Mouse (Mus musculus): ENCODE measurements around the gene Hspa4. TPM values are rescaled to one million over a fixed set of nuclear protein-coding genes. Genes with fewer than 3 reads are reported as not detected.
A peak's percentile ranks its signal among the peaks of the same experiment; 100 is the strongest.
"Not testable (repeated sequence)": the region's sequence is repeated elsewhere in the genome, so short reads cannot be mapped to it uniquely, and the experiment has no call there.

Hspa4 gene
- total and polyA plus RNA-seq, 3 experiments, result 184 to 585 (median 363) TPM

DNA sequence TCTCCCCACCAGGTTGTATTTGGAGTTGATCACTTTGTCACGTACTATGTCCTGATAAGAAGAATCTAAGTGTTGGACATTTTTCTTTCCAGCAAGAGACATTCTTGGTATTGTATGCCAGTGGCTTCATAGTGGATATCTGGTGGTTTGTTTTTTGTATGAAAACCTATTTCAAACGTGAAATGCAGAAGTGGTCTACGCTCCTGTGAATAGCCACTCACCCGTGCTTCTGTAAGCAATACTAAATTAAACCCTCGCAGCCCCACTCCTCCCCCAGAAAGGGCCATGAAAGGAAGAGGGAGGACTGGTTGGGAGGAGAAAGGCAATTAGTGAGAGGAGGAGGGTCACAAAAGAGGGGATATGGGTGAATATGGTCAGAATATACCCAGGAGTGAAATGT, 42.5 kb upstream of the Hspa4 start:
- no peak overlapping the region for H3K9ac ChIP-seq (ENCODE audit: insufficient read depth, low read depth)
- H3K9me3 ChIP-seq (replicated peaks; ENCODE audit: low read length), result no peaks in the 10 kb centered on the region
- H3K4me3 ChIP-seq (replicated peaks in 1 of 3; ENCODE audit: low read depth in 2 of 3, low read length in 2 of 3, poor library complexity in 1 of 3), result no peak overlapping the region
- no peaks in the 10 kb centered on the region for H3K79me2 ChIP-seq (replicated peaks; ENCODE audit: control insufficient read depth, extremely low read depth, insufficient read depth, poor library complexity, severe bottlenecking)
- H3K4me2 ChIP-seq (ENCODE audit: insufficient read depth, low read depth, poor library complexity, severe bottlenecking), result no peak overlapping the region
- H3K27me3 ChIP-seq (replicated peaks), result peaks cover 7% of the 10 kb centered on the region
- dilution Hi-C loops (cut with MboI; ENCODE audit: extremely low pct_ligation_motif_present, extremely low pct_unique_long_range_greater_than_20kb, low sequenced_read_pairs) (no loop called here), in situ Hi-C loops (cut with MboI; ENCODE audit: low pct_ligation_motif_present, low pct_unique_long_range_greater_than_20kb, low sequenced_read_pairs) (no loop called here)
- peaks cover 0 to 9% of the 10 kb centered on the region in 2 experiments; a peak in 2 of 4 replicates for H3K4me1 ChIP-seq (ENCODE audit: control insufficient read depth in 1 of 2, insufficient read depth in 2 of 2)
- TF ChIP-seq GABPA (IDR thresholded peaks at IDR 0.05; ENCODE audit: insufficient replicate concordance, low read depth, low read length), result no peak
- no peak for TF ChIP-seq ZKSCAN1 (IDR thresholded peaks at IDR 0.05; ENCODE audit: borderline replicate concordance, low read depth, low read length)
- TF ChIP-seq ELF1 (IDR thresholded peaks at IDR 0.05; ENCODE audit: low read depth, low read length), result no peak
- TF ChIP-seq HCFC1 (IDR thresholded peaks at IDR 0.05; ENCODE audit: low read depth, low read length), result no peak
- no peak for TF ChIP-seq JUN (IDR thresholded peaks at IDR 0.05; ENCODE audit: insufficient read depth, low read depth, low read length)
- no peak for DNase-seq (ENCODE audit: extremely low read depth)
- H3K36me3 ChIP-seq (replicated peaks in 1 of 2; ENCODE audit: control insufficient read depth in 1 of 2, insufficient read depth in 1 of 2, low read length in 1 of 2), result no peaks in the 10 kb centered on the region
- no peak overlapping the region for H3K27ac ChIP-seq (ENCODE audit: insufficient read depth, low read depth)

GRCm38 (mm10) chr11:53341019-53341418, 40.8 kb upstream of the Hspa4 start:
- H3K27ac ChIP-seq (ENCODE audit: insufficient read depth, low read depth); DNase-seq (ENCODE audit: extremely low read depth); H3K9me3 ChIP-seq (replicated peaks; ENCODE audit: low read length); H3K79me2 ChIP-seq (replicated peaks; ENCODE audit: control insufficient read depth, extremely low read depth, insufficient read depth, poor library complexity, severe bottlenecking); H3K36me3 ChIP-seq (replicated peaks in 1 of 2; ENCODE audit: control insufficient read depth in 1 of 2, insufficient read depth in 1 of 2, low read length in 1 of 2); H3K4me3 ChIP-seq (replicated peaks in 1 of 3; ENCODE audit: low read depth in 2 of 3, low read length in 2 of 3, poor library complexity in 1 of 3); dilution Hi-C loops (cut with MboI; ENCODE audit: extremely low pct_ligation_motif_present, extremely low pct_unique_long_range_greater_than_20kb, low sequenced_read_pairs); H3K27me3 ChIP-seq (replicated peaks); H3K4me1 ChIP-seq (ENCODE audit: control insufficient read depth in 1 of 2, insufficient read depth in 2 of 2); in situ Hi-C loops (cut with MboI; ENCODE audit: low pct_ligation_motif_present, low pct_unique_long_range_greater_than_20kb, low sequenced_read_pairs); H3K9ac ChIP-seq (ENCODE audit: insufficient read depth, low read depth); H3K4me2 ChIP-seq (ENCODE audit: insufficient read depth, low read depth, poor library complexity, severe bottlenecking): not testable (repeated sequence)
- TF ChIP-seq IRF4 (IDR thresholded peaks at IDR 0.05; ENCODE audit: low read depth, low read length), result 0 out of 2 replicates have a peak, but pooled peaks have one; percentile 22
- 0 out of 2 replicates have a peak, but pooled peaks have one; percentile 9 for TF ChIP-seq JUND (conservative IDR thresholded peaks at IDR 0.05; ENCODE audit: low read depth, low read length)

DNA sequence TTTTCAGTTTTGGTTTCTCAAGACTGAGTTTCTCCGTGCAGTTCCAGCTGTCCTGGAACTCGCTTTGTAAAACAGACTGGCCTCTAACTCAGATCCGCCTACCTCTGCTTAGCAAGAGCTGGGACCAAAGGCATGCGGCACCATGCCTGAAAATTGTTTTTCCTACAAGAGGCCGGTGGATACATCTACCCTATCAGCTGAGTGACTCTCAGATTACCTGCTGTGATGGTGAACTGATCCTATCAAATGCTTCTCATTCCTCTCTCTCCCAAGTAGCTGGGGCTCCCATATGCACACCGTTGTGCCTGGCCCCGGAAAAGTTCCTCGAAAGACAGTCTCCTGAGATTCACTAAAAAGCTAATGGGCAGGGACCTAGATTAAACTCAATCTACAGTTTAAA, 37.4 kb upstream of the Hspa4 start:
- Histone ChIP-seq H3K4me1 (ENCODE audit: control insufficient read depth in 1 of 2, insufficient read depth in 2 of 2) (peaks cover 0 to 4% of the 10 kb centered on the region in 2 experiments; a peak in 2 of 4 replicates), H3K36me3 (replicated peaks in 1 of 2; ENCODE audit: control insufficient read depth in 1 of 2, insufficient read depth in 1 of 2, low read length in 1 of 2) (peaks cover 8 to 15% of the 10 kb centered on the region in 2 experiments), H3K79me2 (replicated peaks; ENCODE audit: control insufficient read depth, extremely low read depth, insufficient read depth, poor library complexity, severe bottlenecking) (no peaks in the 10 kb centered on the region), H3K27me3 (replicated peaks) (no peaks in the 10 kb centered on the region), H3K4me3 (replicated peaks in 1 of 3; ENCODE audit: low read depth in 2 of 3, low read length in 2 of 3, poor library complexity in 1 of 3) (no peak overlapping the region), H3K9me3 (replicated peaks; ENCODE audit: low read length) (no peaks in the 10 kb centered on the region), H3K9ac (ENCODE audit: insufficient read depth, low read depth) (no peak overlapping the region), H3K27ac (ENCODE audit: insufficient read depth, low read depth) (no peak overlapping the region), H3K4me2 (ENCODE audit: insufficient read depth, low read depth, poor library complexity, severe bottlenecking) (no peak overlapping the region)
- TF ChIP-seq E2F4 (IDR thresholded peaks at IDR 0.05; ENCODE audit: insufficient replicate concordance, low read depth, low read length) (no peak), HCFC1 (IDR thresholded peaks at IDR 0.05; ENCODE audit: low read depth, low read length) (no peak), MAZ (IDR thresholded peaks at IDR 0.05; ENCODE audit: low read depth, low read length) (no peak)
- dilution Hi-C loops (cut with MboI; ENCODE audit: extremely low pct_ligation_motif_present, extremely low pct_unique_long_range_greater_than_20kb, low sequenced_read_pairs) (no loop called here), in situ Hi-C loops (cut with MboI; ENCODE audit: low pct_ligation_motif_present, low pct_unique_long_range_greater_than_20kb, low sequenced_read_pairs) (no loop called here)
- DNase-seq (ENCODE audit: extremely low read depth), result no peak
